Mouse (Mus musculus): ENCODE data around the gene Plekhh2. TPM values are rescaled to one million over a fixed set of nuclear protein-coding genes. Genes with fewer than 3 reads are reported as not detected.

Gene Plekhh2
- total and polyA plus RNA-seq, 3 experiments: 0.21 to 1.7 (median 1.1) TPM

GRCm38 (mm10) chr17:84465753-84466608, 45.7 kb upstream of the Plekhh2 start, which contains the start of gene Thada:
TSS of gene Thada (minus strand) at chr17:84466205.
- peak; percentile 99 for DNase-seq (ENCODE audit: extremely low read depth)
- Histone ChIP-seq H3K9me3 (replicated peaks; ENCODE audit: low read length) (no peaks in the 10 kb centered on the region), H3K4me3 (replicated peaks in 1 of 3; ENCODE audit: low read depth in 2 of 3, low read length in 2 of 3, poor library complexity in 1 of 3) (peak within 1 kb of the TSS; percentile 85 to 98 (median 91)), H3K36me3 (replicated peaks in 1 of 2; ENCODE audit: control insufficient read depth in 1 of 2, insufficient read depth in 1 of 2, low read length in 1 of 2) (peaks cover 6 to 10% of the 10 kb centered on the region in 2 experiments), H3K79me2 (replicated peaks; ENCODE audit: control insufficient read depth, extremely low read depth, insufficient read depth, poor library complexity, severe bottlenecking) (peaks cover 19% of the 10 kb centered on the region), H3K9ac (ENCODE audit: insufficient read depth, low read depth) (peak within 1 kb of the TSS; percentile 82), H3K27me3 (replicated peaks) (peaks cover 1% of the 10 kb centered on the region), H3K4me1 (ENCODE audit: control insufficient read depth in 1 of 2, insufficient read depth in 2 of 2) (peaks cover 9 to 22% of the 10 kb centered on the region in 2 experiments; a peak in 3 of 4 replicates), H3K27ac (ENCODE audit: insufficient read depth, low read depth) (peak within 1 kb of the TSS; percentile 21), H3K4me2 (ENCODE audit: insufficient read depth, low read depth, poor library complexity, severe bottlenecking) (peak within 1 kb of the TSS; percentile 99)
- no peak for TF ChIP-seq ETS1 (conservative IDR thresholded peaks at IDR 0.05; ENCODE audit: low read depth, low read length)
- TF ChIP-seq SIN3A (IDR thresholded peaks at IDR 0.05; ENCODE audit: low read length): peak; percentile 93
- peak; percentile 52; the same call in 1 of the 2 replicates for TF ChIP-seq MEF2A (IDR thresholded peaks at IDR 0.05; ENCODE audit: borderline replicate concordance, low read depth, low read length)
- TF ChIP-seq ZC3H11A (IDR thresholded peaks at IDR 0.05; ENCODE audit: low read depth, low read length): no peak
- TF ChIP-seq TCF12 (IDR thresholded peaks at IDR 0.05; ENCODE audit: low read depth, low read length): peak; percentile 86
- TF ChIP-seq EP300 (IDR thresholded peaks at IDR 0.05; ENCODE audit: low read length): no peak
- TF ChIP-seq BHLHE40 (IDR thresholded peaks at IDR 0.05; ENCODE audit: low read depth, low read length): no peak
- TF ChIP-seq CHD2 (IDR thresholded peaks at IDR 0.05; ENCODE audit: low read length): peak; percentile 100
- TF ChIP-seq USF2 (conservative IDR thresholded peaks at IDR 0.05; ENCODE audit: low read depth, low read length): no peak
- no peak for TF ChIP-seq ZKSCAN1 (IDR thresholded peaks at IDR 0.05; ENCODE audit: borderline replicate concordance, low read depth, low read length)
- peak; percentile 89 for TF ChIP-seq POLR2AphosphoS2 (IDR thresholded peaks at IDR 0.05; ENCODE audit: low read depth, low read length)
- TF ChIP-seq E2F4 (IDR thresholded peaks at IDR 0.05; ENCODE audit: insufficient replicate concordance, low read depth, low read length): peak; percentile 65; the same call in 1 of the 2 replicates
- TF ChIP-seq RAD21 (IDR thresholded peaks at IDR 0.05; ENCODE audit: low read depth, low read length): no peak; the same call in 1 of the 2 replicates
- TF ChIP-seq MAZ (IDR thresholded peaks at IDR 0.05; ENCODE audit: low read depth, low read length): no peak; the same call in 1 of the 2 replicates
- TF ChIP-seq ELF1 (IDR thresholded peaks at IDR 0.05; ENCODE audit: low read depth, low read length): peak; percentile 90
- no peak for TF ChIP-seq MAFK (IDR thresholded peaks at IDR 0.05; ENCODE audit: insufficient replicate concordance, low read length)
- TF ChIP-seq CHD1 (IDR thresholded peaks at IDR 0.05; ENCODE audit: low read depth, low read length): no peak
- no peak; the same call in 1 of the 2 replicates for TF ChIP-seq JUND (conservative IDR thresholded peaks at IDR 0.05; ENCODE audit: low read depth, low read length)
- TF ChIP-seq RCOR1 (conservative IDR thresholded peaks at IDR 0.05; ENCODE audit: low read depth, low read length): no peak
- TF ChIP-seq MAX (IDR thresholded peaks at IDR 0.05; ENCODE audit: low read length): peak; percentile 97
- TF ChIP-seq KAT2A (IDR thresholded peaks at IDR 0.05; ENCODE audit: insufficient replicate concordance, low read length): 0 out of 2 replicates have a peak, but pooled peaks have one; percentile 60
- no peak for TF ChIP-seq USF1 (IDR thresholded peaks at IDR 0.05; ENCODE audit: low read depth, low read length)
- TF ChIP-seq UBTF (IDR thresholded peaks at IDR 0.05; ENCODE audit: low read depth, low read length): no peak
- TF ChIP-seq MYC (IDR thresholded peaks at IDR 0.05; ENCODE audit: low read depth, low read length): peak; percentile 95
- no peak for TF ChIP-seq ZNF384 (IDR thresholded peaks at IDR 0.05; ENCODE audit: low read depth, low read length)
- peak; percentile 98 for TF ChIP-seq POLR2A (IDR thresholded peaks at IDR 0.05; ENCODE audit: low read depth, low read length)
- no peak for TF ChIP-seq GABPA (IDR thresholded peaks at IDR 0.05; ENCODE audit: insufficient replicate concordance, low read depth, low read length)
- peak; percentile 84 for TF ChIP-seq HCFC1 (IDR thresholded peaks at IDR 0.05; ENCODE audit: low read depth, low read length)
- peak; percentile 97 for TF ChIP-seq TBP (conservative IDR thresholded peaks at IDR 0.05; ENCODE audit: low read depth, low read length)
- peak; percentile 90 for TF ChIP-seq ZMIZ1 (IDR thresholded peaks at IDR 0.05; ENCODE audit: low read depth, low read length)
- peak; percentile 48 for TF ChIP-seq IRF4 (IDR thresholded peaks at IDR 0.05; ENCODE audit: low read depth, low read length)
- TF ChIP-seq CTCF (conservative IDR thresholded peaks at IDR 0.05 in 1 of 2, IDR thresholded peaks at IDR 0.05 in 1 of 2; ENCODE audit: low read depth in 2 of 2, low read length in 2 of 2): 0 out of 4 replicates have a peak, but pooled peaks of 1 of the 2 experiments have one; percentile 5
- no peak for TF ChIP-seq PAX5 (IDR thresholded peaks at IDR 0.05; ENCODE audit: low read length)
- TF ChIP-seq SMC3 (IDR thresholded peaks at IDR 0.05; ENCODE audit: low read depth, low read length): no peak
- no peak for TF ChIP-seq JUN (IDR thresholded peaks at IDR 0.05; ENCODE audit: insufficient read depth, low read depth, low read length)
- peak; percentile 98 for TF ChIP-seq NELFE (IDR thresholded peaks at IDR 0.05; ENCODE audit: low read depth, low read length)
- TF ChIP-seq NRF1 (IDR thresholded peaks at IDR 0.05; ENCODE audit: low read depth, low read length): peak; percentile 28; the same call in 1 of the 2 replicates
- TF ChIP-seq MXI1 (IDR thresholded peaks at IDR 0.05; ENCODE audit: low read depth, low read length): peak; percentile 99
- dilution Hi-C loops (cut with MboI; ENCODE audit: extremely low pct_ligation_motif_present, extremely low pct_unique_long_range_greater_than_20kb, low sequenced_read_pairs) (no loop called here), in situ Hi-C loops (cut with MboI; ENCODE audit: low pct_ligation_motif_present, low pct_unique_long_range_greater_than_20kb, low sequenced_read_pairs) (no loop called here)
